Comparison of ENCODE assay signal across 19 mouse cellular contexts in the genomic region with DNA sequence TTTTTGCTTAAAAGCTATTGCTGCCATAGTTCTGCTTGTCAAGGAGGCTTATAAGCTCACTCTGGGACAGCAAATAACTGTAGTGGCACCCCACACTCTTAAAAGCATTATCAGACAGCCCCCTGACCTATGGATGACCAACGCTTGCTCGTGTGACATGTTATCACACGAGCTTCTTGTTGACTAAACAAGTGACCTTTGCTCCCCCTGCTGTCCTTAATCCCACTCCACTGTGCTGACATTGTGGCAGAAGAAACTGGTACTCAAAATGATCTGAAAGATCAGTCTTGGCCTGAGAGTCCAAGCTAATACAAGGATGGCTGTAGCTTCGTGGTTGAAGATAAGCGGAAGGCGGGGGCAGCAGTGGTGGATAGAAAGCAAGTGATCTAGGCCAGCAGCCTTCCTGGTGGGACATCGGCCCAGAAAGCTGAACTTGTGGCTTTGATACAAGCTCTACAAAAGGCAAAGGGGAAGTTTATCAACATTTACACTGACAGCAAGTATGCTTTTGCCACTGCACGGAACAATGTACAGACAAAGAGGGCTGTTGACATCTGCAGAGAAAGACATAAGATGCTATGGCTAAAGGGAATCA. TPM values are rescaled to one million over a fixed set of nuclear protein-coding genes. Genes with fewer than 3 reads are reported as not detected.
DNase-seq lines count a peak whose midpoint lies in the region; ATAC-seq and TF ChIP-seq lines count a peak whose summit lies in the region.
"Had no signal": no experiment of that assay in that cellular context is flagged by ENCODE, and none has a peak within 500 bp of the region (broad histone marks: within the 10 kb centered on the region; RNA-seq: fewer than 3 reads in every experiment).

No protein-coding gene starts in this region.

- no peak overlapping the region for H3K9ac ChIP-seq in lung, postnatal 0 days (replicated peaks; ENCODE audit: low read depth)
- H3K9ac ChIP-seq: heart, embryonic 13.5 days; limb, embryonic 15.5 days; stomach, embryonic 15.5 days had no signal

- no peak for TF ChIP-seq EP300 in lung, postnatal 0 days (IDR thresholded peaks at IDR 0.05)

- peak; percentile 75 for DNase-seq in 416B (ENCODE audit: low read depth)
- peak; percentile 7 to 21 for DNase-seq in B cell, adult 2 months
- no peak for DNase-seq in ovary, postnatal 36 days (ENCODE audit: low spot score)
- DNase-seq in midbrain, embryonic 10.5 days (ENCODE audit: low spot score), result no peak
- no peak for DNase-seq in adrenal gland, postnatal 25 days
- no peak for DNase-seq in lung, postnatal 0 days (ENCODE audit: low spot score)
- DNase-seq: adrenal gland, postnatal 36 days; cerebellum, adult 2 months; gastrocnemius, postnatal 25 days; thymus, postnatal 14 days had no signal

- H3K4me2 ChIP-seq in lung, postnatal 0 days (replicated peaks; ENCODE audit: low read depth, low read length), result no peak overlapping the region
- H3K4me2 ChIP-seq: heart, embryonic 13.5 days; limb, embryonic 15.5 days; stomach, embryonic 15.5 days had no signal

- peaks cover 6% of the 10 kb centered on the region for H3K4me1 ChIP-seq in midbrain, embryonic 10.5 days
- H3K4me1 ChIP-seq in lung, postnatal 0 days (ENCODE audit: insufficient read depth, low read depth, low read length), result no peaks in the 10 kb centered on the region
- H3K4me1 ChIP-seq: limb, embryonic 15.5 days; stomach, embryonic 15.5 days had no signal

- TF ChIP-seq CTCF in lung, postnatal 0 days (IDR thresholded peaks at IDR 0.05), result no peak

- no peak overlapping the region for H3K27ac ChIP-seq in midbrain, embryonic 10.5 days (replicated peaks)
- no peak overlapping the region for H3K27ac ChIP-seq in lung, postnatal 0 days (ENCODE audit: low read length)
- H3K27ac ChIP-seq: heart, embryonic 13.5 days; limb, embryonic 15.5 days; stomach, embryonic 15.5 days had no signal

- 64% methylated on average over 8 of the region's 8 CpGs for WGBS in midbrain, embryonic 10.5 days
- 39% methylated on average over 8 of the region's 8 CpGs for WGBS in lung, postnatal 0 days

- H3K27me3 ChIP-seq in midbrain, embryonic 10.5 days (ENCODE audit: low read depth, poor library complexity, severe bottlenecking), result no peaks in the 10 kb centered on the region
- H3K27me3 ChIP-seq in lung, postnatal 0 days (replicated peaks; ENCODE audit: insufficient read depth, low read length), result no peaks in the 10 kb centered on the region
- H3K27me3 ChIP-seq: heart, embryonic 13.5 days; limb, embryonic 15.5 days; stomach, embryonic 15.5 days had no signal

- H3K9me3 ChIP-seq in midbrain, embryonic 10.5 days (replicated peaks), result no peaks in the 10 kb centered on the region
- no peaks in the 10 kb centered on the region for H3K9me3 ChIP-seq in lung, postnatal 0 days (ENCODE audit: low read length)
- H3K9me3 ChIP-seq: heart, embryonic 13.5 days; limb, embryonic 15.5 days; stomach, embryonic 15.5 days had no signal

- ATAC-seq in granulocyte monocyte progenitor cell, adult 5-6 weeks (replicated peaks; ENCODE audit: poor library complexity, severe bottlenecking), result peak; percentile 28
- ATAC-seq in megakaryocyte, adult 5-6 weeks (ENCODE audit: poor library complexity, severe bottlenecking), result peak; percentile 30
- no peak for ATAC-seq in lung, postnatal 0 days
- ATAC-seq: intestine, postnatal 0 days had no signal

- no peak overlapping the region for H3K4me3 ChIP-seq in midbrain, embryonic 10.5 days
- H3K4me3 ChIP-seq in lung, postnatal 0 days (ENCODE audit: low read depth, low read length), result no peak overlapping the region
- H3K4me3 ChIP-seq: heart, embryonic 13.5 days; limb, embryonic 15.5 days; stomach, embryonic 15.5 days had no signal

- H3K36me3 ChIP-seq in midbrain, embryonic 10.5 days, result no peaks in the 10 kb centered on the region
- H3K36me3 ChIP-seq in lung, postnatal 0 days (ENCODE audit: insufficient read depth, low read length), result no peaks in the 10 kb centered on the region
- H3K36me3 ChIP-seq: heart, embryonic 13.5 days; limb, embryonic 15.5 days; stomach, embryonic 15.5 days had no signal

RNA-seq across cellular contexts. Expression of a gene that starts 38.2 kb away (rescaled TPM):
- total RNA-seq in granulocyte monocyte progenitor cell, adult 5-6 weeks (2014; fragmentation: Nextera tagmentation), result 5.7 and 10.6 TPM in 2 replicates
- total RNA-seq in granulocyte monocyte progenitor cell, adult 5-6 weeks (2017), result 27.1 and 38.8 TPM in 2 replicates
- total RNA-seq in megakaryocyte, adult 5-6 weeks (2015), result 925 and 1,007 TPM in 2 replicates
- 681 and 727 TPM in 2 replicates for total RNA-seq in megakaryocyte, adult 5-6 weeks (2017)
- 0.44 and 0.77 TPM in 2 replicates for polyA plus RNA-seq in midbrain, embryonic 10.5 days (2016; fragmentation: Nextera tagmentation; extraction: Ambion mirVana)
- total RNA-seq in adrenal gland, postnatal 25 days (2021), result 2.0 and 2.5 TPM in 2 replicates
- 25.0 and 26.6 TPM in 2 replicates for polyA plus RNA-seq in lung, postnatal 0 days (2015; fragmentation: Nextera tagmentation; extraction: Ambion mirVana)

RNA-seq across cellular contexts. Expression of a gene that starts 48.5 kb away (rescaled TPM):
- 0.17 and 6.7 TPM in 2 replicates for total RNA-seq in granulocyte monocyte progenitor cell, adult 5-6 weeks (2014; fragmentation: Nextera tagmentation)
- total RNA-seq in granulocyte monocyte progenitor cell, adult 5-6 weeks (2017), result 15.0 and 20.1 TPM in 2 replicates
- 418 and 485 TPM in 2 replicates for total RNA-seq in megakaryocyte, adult 5-6 weeks (2015)
- 237 and 284 TPM in 2 replicates for total RNA-seq in megakaryocyte, adult 5-6 weeks (2017)
- 0.34 TPM in 1 of 2 replicates, not detected in the other for polyA plus RNA-seq in midbrain, embryonic 10.5 days (2016; fragmentation: Nextera tagmentation; extraction: Ambion mirVana)
- total RNA-seq in adrenal gland, postnatal 25 days (2021), result 1.1 and 1.7 TPM in 2 replicates
- polyA plus RNA-seq in lung, postnatal 0 days (2015; fragmentation: Nextera tagmentation; extraction: Ambion mirVana), result 11.4 and 13.1 TPM in 2 replicates
- polyA plus RNA-seq: hindbrain, embryonic 11.5 days; neural tube, embryonic 14.5 days had no signal

RNA-seq across cellular contexts. Expression of a gene that starts 48.5 kb away (rescaled TPM):
- total RNA-seq in granulocyte monocyte progenitor cell, adult 5-6 weeks (2014; fragmentation: Nextera tagmentation), result not detected in 2 replicates
- total RNA-seq in granulocyte monocyte progenitor cell, adult 5-6 weeks (2017), result 4.5 TPM in 1 of 2 replicates, not detected in the other
- 18.4 and 53.3 TPM in 2 replicates for total RNA-seq in megakaryocyte, adult 5-6 weeks (2015)
- 25.7 and 36.4 TPM in 2 replicates for total RNA-seq in megakaryocyte, adult 5-6 weeks (2017)
- not detected in 2 replicates for polyA plus RNA-seq in midbrain, embryonic 10.5 days (2016; fragmentation: Nextera tagmentation; extraction: Ambion mirVana)
- total RNA-seq in adrenal gland, postnatal 25 days (2021), result 1.1 TPM in 1 of 2 replicates, not detected in the other
- polyA plus RNA-seq in lung, postnatal 0 days (2015; fragmentation: Nextera tagmentation; extraction: Ambion mirVana), result 7.3 and 7.6 TPM in 2 replicates
- polyA plus RNA-seq: cerebellum, adult 2 months; midbrain, postnatal 0 days; neural tube, embryonic 14.5 days had no signal

Comparison
In these comparisons a context has a peak if more than half of its experiments do, and no peak if none do; other contexts are left out.
1. DNase-seq: peak in 416B (single experiment) and B cell, adult 2 months (2 of 2); none in ovary, postnatal 36 days (single experiment), midbrain, embryonic 10.5 days (single experiment), adrenal gland, postnatal 25 days (single experiment) and lung, postnatal 0 days (single experiment).
2. RNA of a gene that starts 38.2 kb away (total RNA-seq): 681 to 1,007 TPM in megakaryocyte, adult 5-6 weeks; 5.7 to 38.8 TPM in granulocyte monocyte progenitor cell, adult 5-6 weeks and 2.0 to 2.5 TPM in adrenal gland, postnatal 25 days; every median in the first group is over 10 times any median in the second.
3. RNA of a gene that starts 48.5 kb away (total RNA-seq): 237 to 485 TPM in megakaryocyte, adult 5-6 weeks; 0.17 to 20.1 TPM in granulocyte monocyte progenitor cell, adult 5-6 weeks and 1.1 to 1.7 TPM in adrenal gland, postnatal 25 days; every median in the first group is over 10 times any median in the second.